Mouse (Mus musculus) embryonic facial prominence, embryonic 14.5 days (tissue): ENCODE data around the gene Mustn1. TPM values are rescaled to one million over a fixed set of nuclear protein-coding genes. Genes with fewer than 3 reads are reported as not detected.

ENCODE experiments used
- ATAC-seq: fragments of 200-750 bp; cut with Nextera tagmentation; 2 replicates; pipeline ENCODE4 v1.8.0; 2017; ENCODE audit warnings: low read depth, moderate number of reproducible peaks, moderate TSS enrichment
- DNase-seq: peaks from one replicate; pipeline ENCODE4 v3.0.0-alpha.2; 2015; ENCODE audit warnings: low spot score
- H3K27ac ChIP-seq: fragments of 300-500 bp; sonication (generic); replicated peaks from 2 replicates; pipeline ENCODE4 v1.5.1; 2014; ENCODE audit warnings: low read depth, mild to moderate bottlenecking, low read length, moderate library complexity
- H3K27me3 ChIP-seq: fragments of 300-500 bp; sonication (generic); replicated peaks from 2 replicates; pipeline ENCODE4 v1.6.1; 2014; ENCODE audit warnings: low read length; ENCODE audit not compliant: control insufficient read depth, insufficient read depth
- H3K36me3 ChIP-seq: fragments of 300-500 bp; sonication (generic); 2 replicates; pipeline ENCODE4 v1.6.1; 2014; ENCODE audit warnings: low read length, mixed read lengths; ENCODE audit not compliant: control insufficient read depth, insufficient read depth
- H3K4me1 ChIP-seq: fragments of 300-500 bp; sonication (generic); 2 replicates; pipeline ENCODE4 v1.6.1; 2014; ENCODE audit warnings: antibody characterized with exemption, low read length; ENCODE audit not compliant: control insufficient read depth, insufficient read depth
- H3K4me2 ChIP-seq: fragments of 300-500 bp; sonication (generic); 2 replicates; pipeline ENCODE4 v1.6.1; 2014; ENCODE audit warnings: low read depth, mild to moderate bottlenecking, low read length, moderate library complexity, mixed read lengths
- H3K4me3 ChIP-seq: fragments of 300-500 bp; sonication (generic); 2 replicates; pipeline ENCODE4 v1.5.1; 2014; ENCODE audit warnings: low read depth, mild to moderate bottlenecking, low read length
- H3K9ac ChIP-seq: fragments of 300-500 bp; sonication (generic); 2 replicates; pipeline ENCODE4 v1.6.1; 2014; ENCODE audit warnings: low read depth, mild to moderate bottlenecking, low read length, moderate library complexity, mixed read lengths
- H3K9me3 ChIP-seq: fragments of 300-500 bp; sonication (generic); 2 replicates; pipeline ENCODE4 v1.6.1; 2016; ENCODE audit warnings: low read length; ENCODE audit not compliant: control insufficient read depth
- WGBS: fragments of 180-500 bp; shearing (Covaris S2); extraction: QIAGEN DNeasy Blood & Tissue Kit; methylation state at CpG from one replicate; pipeline ENCODE4 v1.1.7; 2014; 5-methylcytosine and 5-hydroxymethylcytosine counted together
- polyA plus RNA-seq: library from polyadenylated mRNA; unstranded; fragments of >200 nt; fragmentation: Nextera tagmentation; extraction: Ambion mirVana; gene quantifications from 2 replicates; pipeline ENCODE4 v1.2.1, GENCODE M21; 2014

The Mustn1 gene
- polyA plus RNA-seq, 1 experiment from 2014 or later, result 43.6 TPM

DNA sequence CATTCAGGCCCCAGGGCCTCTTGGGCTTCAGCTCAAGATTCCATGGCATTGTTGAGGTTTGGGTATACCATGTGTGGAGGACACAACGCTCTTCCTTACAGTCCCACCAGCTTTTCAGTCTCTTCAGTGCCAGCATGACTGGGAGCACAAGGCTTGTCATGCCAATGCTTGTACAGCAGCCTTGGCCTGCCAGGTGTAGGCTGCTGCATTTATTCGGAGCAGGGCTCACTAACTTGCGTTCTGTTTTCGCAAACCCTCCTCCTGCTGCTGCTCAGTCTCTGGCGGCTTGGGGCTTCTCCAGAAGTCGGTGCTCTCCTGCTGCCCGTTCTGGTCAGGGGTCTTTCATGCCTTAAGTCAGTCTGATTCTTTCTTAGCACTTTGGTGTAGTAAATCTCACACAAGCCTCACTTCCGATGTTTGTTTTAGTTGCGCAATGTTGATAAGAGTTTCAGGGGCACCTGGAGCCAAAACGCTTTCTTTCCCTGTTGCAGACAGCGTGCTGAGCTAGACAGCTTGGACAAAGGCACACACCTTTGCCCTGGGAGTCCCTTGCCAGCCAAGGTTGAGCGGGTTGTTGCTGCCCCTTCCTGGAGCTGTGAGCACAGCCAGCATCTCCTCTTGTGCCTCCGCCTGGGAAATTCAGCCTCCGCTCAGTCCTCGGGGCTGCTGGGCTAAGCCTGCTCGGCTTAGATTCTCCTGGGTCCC lies 17.4 kb upstream of the Mustn1 start:
- DNase-seq (no peak), ATAC-seq (no peak)
- no peaks in the 10 kb centered on the region for H3K4me1 ChIP-seq
- H3K27ac ChIP-seq, result no peak overlapping the region
- H3K9me3 ChIP-seq, result peaks cover 5% of the 10 kb centered on the region; the same call in 1 of the 2 replicates
- no peak overlapping the region for H3K4me2 ChIP-seq
- H3K27me3 ChIP-seq, result no peaks in the 10 kb centered on the region
- no peak overlapping the region for H3K9ac ChIP-seq
- H3K4me3 ChIP-seq, result no peak overlapping the region
- H3K36me3 ChIP-seq, result peaks cover 16% of the 10 kb centered on the region
- WGBS, result 71% methylated on average over 16 of the region's 16 CpGs

DNA sequence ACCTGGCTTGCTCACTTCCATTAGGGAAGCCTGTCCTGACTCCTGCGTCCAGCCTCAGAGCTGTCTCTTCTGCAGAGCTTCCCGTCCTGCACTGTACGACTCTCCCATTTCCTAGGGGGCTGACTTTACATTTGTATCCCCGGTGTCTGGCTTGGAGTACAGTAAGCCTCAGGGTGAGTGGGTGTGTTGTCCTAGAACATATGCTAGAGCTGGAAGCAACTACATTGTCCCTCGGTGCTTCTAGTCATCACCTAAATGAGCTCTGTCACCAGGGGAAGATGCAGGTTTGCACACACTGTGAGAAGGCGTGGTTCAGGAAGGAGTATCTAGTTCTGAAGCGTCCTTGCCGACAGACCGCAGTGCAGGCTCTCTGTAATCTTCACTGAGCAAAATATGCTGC lies 16.6 kb upstream of the Mustn1 start:
- DNase-seq, result no peak
- Histone ChIP-seq H3K36me3 (peaks cover 19% of the 10 kb centered on the region), H3K27me3 (no peaks in the 10 kb centered on the region), H3K4me1 (no peaks in the 10 kb centered on the region), H3K4me2 (no peak overlapping the region), H3K4me3 (no peak overlapping the region), H3K9me3 (peaks cover 5% of the 10 kb centered on the region; the same call in 1 of the 2 replicates), H3K9ac (no peak overlapping the region), H3K27ac (no peak overlapping the region)
- ATAC-seq, result no peak
- 88% methylated on average over 9 of the region's 9 CpGs for WGBS

DNA sequence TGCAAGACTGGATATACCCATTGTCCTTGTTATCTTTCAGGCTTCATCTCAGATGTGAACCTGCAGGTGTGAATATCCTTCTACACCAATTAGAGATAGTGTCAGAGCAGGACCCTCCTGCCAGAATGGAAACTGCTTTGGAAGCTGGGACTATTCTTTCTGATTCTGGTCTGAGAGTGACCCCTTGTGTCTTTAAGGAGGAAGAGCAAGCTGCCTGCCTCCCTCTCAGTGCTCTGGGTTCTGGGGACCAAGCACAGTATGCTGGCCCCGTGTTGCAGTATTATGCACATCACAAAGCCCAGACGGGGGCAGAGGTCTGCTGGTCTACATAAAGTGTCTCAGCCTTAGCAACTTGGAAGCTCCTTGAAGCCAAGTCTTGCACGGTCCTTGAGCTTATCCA lies 13.7 kb upstream of the Mustn1 start:
- peaks cover 19% of the 10 kb centered on the region for H3K36me3 ChIP-seq
- H3K9me3 ChIP-seq, result no peaks in the 10 kb centered on the region
- H3K9ac ChIP-seq, result no peak overlapping the region
- H3K4me1 ChIP-seq, result peaks cover 7% of the 10 kb centered on the region; the same call in 1 of the 2 replicates
- ATAC-seq, result peak; percentile 31; the same call in 1 of the 2 replicates
- H3K27me3 ChIP-seq, result no peaks in the 10 kb centered on the region
- no peak overlapping the region for H3K27ac ChIP-seq
- no peak overlapping the region for H3K4me2 ChIP-seq
- 66% methylated on average over 3 of the region's 3 CpGs for WGBS
- H3K4me3 ChIP-seq, result no peak overlapping the region
- peak; percentile 22 for DNase-seq

DNA sequence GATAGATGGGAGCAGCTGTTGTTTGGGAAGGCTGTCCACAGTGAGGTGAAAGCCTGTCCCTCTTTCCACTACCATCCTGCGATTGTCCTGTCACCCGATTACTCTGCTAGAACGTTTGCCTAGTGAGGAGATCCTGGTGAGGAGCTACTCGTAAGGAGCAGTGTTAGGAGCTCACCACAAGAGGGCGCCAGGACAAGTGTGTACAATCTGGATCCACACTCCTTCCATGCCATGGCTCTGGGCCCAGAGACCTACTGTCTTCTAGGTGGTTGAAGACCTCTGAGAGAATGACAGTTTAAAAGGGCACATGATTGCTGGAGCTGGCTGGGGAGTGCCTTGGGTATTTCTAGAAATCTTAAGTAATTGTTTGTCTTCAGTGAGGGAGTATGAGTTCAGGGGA lies 12.0 kb upstream of the Mustn1 start:
- Histone ChIP-seq H3K36me3 (peaks cover 24% of the 10 kb centered on the region), H3K4me3 (no peak overlapping the region), H3K27me3 (no peaks in the 10 kb centered on the region), H3K4me1 (peaks cover 7% of the 10 kb centered on the region; the same call in 1 of the 2 replicates), H3K4me2 (no peak overlapping the region), H3K9me3 (no peaks in the 10 kb centered on the region), H3K9ac (no peak overlapping the region), H3K27ac (no peak overlapping the region)
- DNase-seq (peak; percentile 83), ATAC-seq (no peak)
- 32% methylated on average over 5 of the region's 5 CpGs for WGBS

DNA sequence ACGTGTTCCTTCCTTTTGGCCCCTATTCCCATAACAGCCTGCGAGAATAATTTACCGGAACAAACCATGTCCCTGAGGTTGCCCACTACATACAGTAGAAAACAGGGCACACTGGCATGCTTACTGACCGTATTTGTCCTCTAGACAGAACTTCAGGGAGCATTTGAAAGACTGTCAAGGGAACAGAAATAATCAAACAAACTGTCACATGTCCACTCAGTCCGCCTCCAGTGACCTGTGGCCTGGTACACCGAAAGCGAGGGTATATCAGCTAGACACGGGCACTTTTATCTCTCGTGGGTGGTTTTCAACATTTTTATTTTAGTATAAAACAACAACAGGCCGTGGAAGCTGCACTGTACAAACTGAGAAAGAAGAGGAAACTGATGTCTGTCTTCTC lies 10.2 kb upstream of the Mustn1 start:
- H3K9ac ChIP-seq, result no peak overlapping the region
- WGBS, result 90% methylated on average over 10 of the region's 10 CpGs
- H3K9me3 ChIP-seq, result no peaks in the 10 kb centered on the region
- no peaks in the 10 kb centered on the region for H3K27me3 ChIP-seq
- H3K27ac ChIP-seq, result no peak overlapping the region
- H3K4me1 ChIP-seq, result peaks cover 7% of the 10 kb centered on the region; the same call in 1 of the 2 replicates
- no peak overlapping the region for H3K4me2 ChIP-seq
- DNase-seq (no peak), ATAC-seq (no peak)
- no peak overlapping the region for H3K4me3 ChIP-seq
- H3K36me3 ChIP-seq, result peaks cover 37% of the 10 kb centered on the region

DNA sequence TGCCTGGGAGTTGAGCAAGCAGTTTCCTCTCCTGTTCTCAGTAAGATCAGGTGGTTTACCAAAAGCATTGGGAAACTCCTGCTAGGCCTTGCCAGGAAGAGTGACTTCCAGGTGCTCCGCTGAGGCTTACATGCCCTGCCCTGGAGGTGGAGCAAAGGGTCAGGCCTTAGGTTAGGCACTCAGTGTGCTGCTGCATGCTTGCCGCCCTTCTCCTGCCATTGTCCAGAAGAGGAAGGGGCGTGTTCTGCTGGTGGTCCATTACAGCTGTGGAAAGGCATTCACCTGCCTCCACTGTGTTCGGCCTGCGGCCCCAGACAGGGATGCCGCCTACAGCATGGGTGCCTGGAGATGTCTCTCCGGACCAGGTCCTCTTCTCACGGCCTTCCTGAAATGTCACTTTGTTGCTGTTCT lies 9.6 kb upstream of the Mustn1 start:
- Histone ChIP-seq H3K4me2 (no peak overlapping the region), H3K4me3 (no peak overlapping the region), H3K27ac (peak overlapping the region; percentile 76; the same call in 1 of the 2 replicates), H3K27me3 (no peaks in the 10 kb centered on the region), H3K9ac (no peak overlapping the region), H3K9me3 (no peaks in the 10 kb centered on the region), H3K36me3 (peaks cover 43% of the 10 kb centered on the region), H3K4me1 (peaks cover 7% of the 10 kb centered on the region; the same call in 1 of the 2 replicates)
- DNase-seq (no peak), ATAC-seq (no peak)
- 73% methylated on average over 8 of the region's 8 CpGs for WGBS

DNA sequence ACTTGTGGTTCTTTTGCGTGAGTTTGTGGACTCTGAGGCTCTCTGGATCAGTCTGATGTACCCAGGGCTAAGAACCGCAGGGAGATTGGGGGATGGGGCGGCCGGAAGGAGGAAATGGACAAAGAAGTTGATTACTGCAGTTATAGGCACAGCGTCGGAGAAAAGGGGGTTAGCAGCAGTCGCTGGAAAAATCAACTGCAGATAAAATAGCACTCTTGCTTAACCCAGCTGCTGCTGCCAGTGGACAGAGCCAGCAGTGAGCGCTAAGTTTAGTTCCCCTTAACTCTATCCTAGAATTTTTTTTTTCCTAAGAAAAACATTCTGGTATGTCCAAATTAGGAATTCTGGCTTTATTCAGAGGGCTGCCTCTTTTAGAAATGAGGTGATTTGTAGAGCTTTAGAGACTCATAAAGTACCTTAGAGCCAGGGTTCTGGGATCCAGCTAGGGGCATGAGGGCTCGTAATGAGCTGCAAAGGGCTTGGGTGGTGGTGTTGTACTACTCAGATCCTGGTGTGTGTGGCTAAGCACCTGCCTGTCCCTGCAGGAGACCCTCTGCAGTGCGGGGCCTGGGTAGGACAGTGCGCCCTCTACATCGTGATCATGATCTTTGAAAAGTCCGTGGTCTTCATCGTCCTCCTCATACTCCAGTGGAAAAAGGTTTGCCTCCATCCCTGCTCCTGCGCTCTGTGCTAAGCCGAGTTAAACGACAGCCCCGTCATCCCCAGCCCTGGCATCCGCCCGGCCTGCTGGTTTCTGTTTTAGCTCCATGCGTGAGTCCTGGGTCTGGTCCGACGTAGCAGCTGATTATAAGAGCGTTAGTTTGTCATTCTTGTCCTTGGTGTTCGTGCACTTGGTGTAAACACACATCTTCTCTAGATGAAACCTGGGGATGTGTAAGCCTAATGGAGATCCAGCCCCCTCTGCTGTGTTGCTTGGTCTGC lies 8.5 kb upstream of the Mustn1 start:
- no peak for ATAC-seq
- no peak overlapping the region for H3K4me2 ChIP-seq
- 71% methylated on average over 25 of the region's 25 CpGs for WGBS

DNA sequence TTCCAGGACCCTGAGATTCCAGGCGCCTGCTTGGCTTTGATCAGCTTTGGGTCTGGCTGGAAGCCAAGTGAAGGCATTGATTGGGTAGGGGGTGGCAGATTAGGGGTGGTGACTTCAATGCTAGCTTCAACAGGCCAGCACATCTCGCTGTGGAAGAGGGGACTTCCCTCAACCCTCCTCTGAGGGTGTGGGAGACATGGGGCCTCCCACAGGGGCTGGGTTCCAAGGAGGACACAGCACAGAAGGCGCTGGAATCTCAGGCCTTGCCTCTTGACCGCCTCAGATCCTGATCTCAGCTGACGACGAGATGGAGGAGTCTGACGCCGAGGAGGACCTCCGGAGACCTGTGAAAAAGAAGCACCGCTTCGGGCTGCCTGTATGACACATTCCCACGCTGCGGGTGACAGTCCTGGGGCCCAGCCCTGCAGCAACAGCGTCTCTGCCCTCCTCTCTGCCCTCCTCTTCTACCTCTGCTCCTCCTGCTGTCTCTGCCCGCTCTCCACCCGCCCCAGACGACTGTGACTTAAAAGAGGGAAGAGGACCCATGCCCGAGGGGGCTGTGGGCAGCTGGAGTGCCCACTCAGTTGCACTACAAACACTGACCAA lies 4.8 kb upstream of the Mustn1 start:
- no peak overlapping the region for H3K9ac ChIP-seq
- no peaks in the 10 kb centered on the region for H3K9me3 ChIP-seq
- H3K27me3 ChIP-seq, result no peaks in the 10 kb centered on the region
- no peak overlapping the region for H3K4me3 ChIP-seq
- no peak overlapping the region for H3K4me2 ChIP-seq
- 84% methylated on average over 17 of the region's 18 CpGs for WGBS
- H3K27ac ChIP-seq, result no peak overlapping the region
- ATAC-seq (no peak), DNase-seq (no peak)
- peaks cover 7% of the 10 kb centered on the region; the same call in 1 of the 2 replicates for H3K4me1 ChIP-seq
- peaks cover 47% of the 10 kb centered on the region for H3K36me3 ChIP-seq

More for the DNA sequence above, 8.5 kb upstream of the Mustn1 start:
- Histone ChIP-seq H3K36me3 (peaks cover 43% of the 10 kb centered on the region), H3K9me3 (no peaks in the 10 kb centered on the region), H3K27ac (peak overlapping the region; percentile 76), H3K4me3 (no peak overlapping the region), H3K9ac (no peak overlapping the region), H3K4me1 (peaks cover 7% of the 10 kb centered on the region; the same call in 1 of the 2 replicates), H3K27me3 (no peaks in the 10 kb centered on the region)
- peak; percentile 47 for DNase-seq
